Mouse (Mus musculus): Measurements from ENCODE around the gene Zc2hc1b.

GRCm38 (mm10) chr10:13133850-13134249 is 44.0 kb downstream of the Zc2hc1b start:
- no peak for TF ChIP-seq CTCF (conservative IDR thresholded peaks at IDR 0.05; ENCODE audit: insufficient read depth, insufficient read length, low read depth, low read length)
- TF ChIP-seq POLR2A (IDR thresholded peaks at IDR 0.05; ENCODE audit: low read depth, low read length): no peak
